Mouse (Mus musculus) hindbrain, embryonic 13.5 days (tissue): ENCODE results near the gene Kctd6. TPM values are rescaled to one million over a fixed set of nuclear protein-coding genes. Genes with fewer than 3 reads are reported as not detected.
"Not testable (repeated sequence)": the region's sequence is repeated elsewhere in the genome, so short reads cannot be mapped to it uniquely, and the experiment has no call there.

Source experiments
- ATAC-seq: fragments of 200-750 bp; cut with Nextera tagmentation; 2 replicates; pipeline ENCODE4 v1.8.0; 2017; ENCODE audit warnings: moderate TSS enrichment; ENCODE audit not compliant: low FRiP score
- H3K27ac ChIP-seq: fragments of 300-500 bp; sonication (generic); 2 replicates; pipeline ENCODE4 v1.5.1; 2015; ENCODE audit warnings: inconsistent platforms, mild to moderate bottlenecking, moderate library complexity
- H3K27me3 ChIP-seq: fragments of 300-500 bp; sonication (generic); 2 replicates; pipeline ENCODE4 v1.6.1; 2015; ENCODE audit warnings: mild to moderate bottlenecking, inconsistent platforms
- H3K36me3 ChIP-seq: fragments of 300-500 bp; sonication (generic); 2 replicates; pipeline ENCODE4 v1.6.1; 2015; ENCODE audit warnings: mild to moderate bottlenecking, inconsistent platforms
- H3K4me1 ChIP-seq: fragments of 300-500 bp; sonication (generic); replicated peaks from 2 replicates; pipeline ENCODE4 v1.6.1; 2015; ENCODE audit warnings: inconsistent platforms
- H3K4me2 ChIP-seq: fragments of 300-500 bp; sonication (generic); 2 replicates; pipeline ENCODE4 v1.6.1; 2015; ENCODE audit warnings: inconsistent platforms, mild to moderate bottlenecking, moderate library complexity
- H3K4me3 ChIP-seq: fragments of 300-500 bp; sonication (generic); 2 replicates; pipeline ENCODE4 v1.5.1; 2015; ENCODE audit warnings: mild to moderate bottlenecking, inconsistent platforms
- H3K9ac ChIP-seq: fragments of 300-500 bp; sonication (generic); 2 replicates; pipeline ENCODE4 v1.6.1; 2015; ENCODE audit warnings: mild to moderate bottlenecking, inconsistent platforms
- H3K9me3 ChIP-seq: fragments of 300-500 bp; sonication (generic); 2 replicates; pipeline ENCODE4 v1.6.1; 2016; ENCODE audit warnings: inconsistent platforms
- WGBS: fragments of 180-500 bp; shearing (Covaris S2); methylation state at CpG from one replicate; pipeline ENCODE4 v1.1.7; 2015; 5-methylcytosine and 5-hydroxymethylcytosine counted together
- polyA plus RNA-seq: library from polyadenylated mRNA; unstranded; fragments of >200 nt; fragmentation: Nextera tagmentation; extraction: Ambion mirVana; gene quantifications from 2 replicates; pipeline ENCODE4 v1.2.1, GENCODE M21; 2015

Gene Kctd6
- polyA plus RNA-seq, 1 experiment from 2014 or later, result 5.1 TPM

DNA sequence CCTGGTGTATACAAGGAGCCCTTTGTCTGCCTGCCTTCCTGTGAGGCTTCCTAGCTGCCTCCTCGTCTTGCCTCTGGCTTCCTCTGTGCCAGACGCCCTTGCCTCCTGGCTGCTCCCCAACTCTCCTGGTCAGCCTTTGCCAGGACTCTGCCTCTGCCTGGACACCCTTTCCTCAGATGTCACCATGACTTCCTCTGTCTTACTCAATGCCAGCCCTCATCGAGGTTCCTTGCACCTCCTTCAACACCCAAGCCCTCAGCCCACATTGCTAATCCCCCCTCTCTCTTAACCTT is 44.3 kb downstream of the Kctd6 start:
- no peak for ATAC-seq
- Histone ChIP-seq H3K27me3 (no peaks in the 10 kb centered on the region), H3K27ac (no peak overlapping the region), H3K4me3 (no peak overlapping the region), H3K9ac (no peak overlapping the region), H3K4me1 (no peaks in the 10 kb centered on the region), H3K9me3 (no peaks in the 10 kb centered on the region), H3K36me3 (no peaks in the 10 kb centered on the region), H3K4me2 (no peak overlapping the region)
- 37% methylated on average over 3 of the region's 3 CpGs for WGBS

DNA sequence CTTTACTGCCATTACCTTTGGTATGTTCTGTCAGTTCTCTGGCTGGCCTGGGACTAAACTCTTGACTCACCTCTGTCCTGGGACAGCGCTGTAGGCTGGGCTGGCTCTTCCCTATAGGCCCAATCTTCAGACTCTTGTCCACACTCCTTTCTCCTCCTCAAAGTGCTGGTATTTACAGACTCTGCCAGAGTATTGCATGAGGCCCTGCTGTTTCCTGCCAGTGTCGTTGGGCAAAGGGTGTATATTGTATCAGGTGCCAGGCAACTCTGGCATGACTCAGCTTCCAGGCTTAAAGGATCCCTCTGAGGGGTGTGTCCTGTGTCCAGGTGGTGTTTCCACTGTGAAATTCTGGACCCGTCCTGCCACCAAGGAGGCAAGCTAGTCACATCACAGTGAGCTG is 44.8 kb downstream of the Kctd6 start:
- Histone ChIP-seq H3K27ac (no peak overlapping the region), H3K4me2 (no peak overlapping the region), H3K4me3 (no peak overlapping the region), H3K4me1 (no peaks in the 10 kb centered on the region), H3K9ac (no peak overlapping the region), H3K27me3 (no peaks in the 10 kb centered on the region), H3K36me3 (no peaks in the 10 kb centered on the region), H3K9me3 (no peaks in the 10 kb centered on the region)
- WGBS, result 84% methylated on average over 3 of the region's 3 CpGs
- ATAC-seq, result no peak

- Histone ChIP-seq H3K4me2 (no peak within 1 kb of the TSS), H3K27ac (no peak within 1 kb of the TSS), H3K27me3 (no peaks in the 10 kb centered on the region), H3K4me1 (no peaks in the 10 kb centered on the region), H3K4me3 (no peak within 1 kb of the TSS), H3K9ac (no peak within 1 kb of the TSS), H3K9me3 (no peaks in the 10 kb centered on the region), H3K36me3 (no peaks in the 10 kb centered on the region)
- 81% methylated on average over 3 of the region's 3 CpGs for WGBS
- ATAC-seq, result no peak
Observed at GRCm38 (mm10) chr14:8259166-8259565, 45.2 kb downstream of the Kctd6 start, which contains the start of gene Acox2. Gene Acox2, minus strand, starts transcription at chr14:8259353.

GRCm38 (mm10) chr14:8260214-8260613 is 46.3 kb downstream of the Kctd6 start:
- no peaks in the 10 kb centered on the region for H3K36me3 ChIP-seq
- H3K27ac ChIP-seq, result no peak overlapping the region
- H3K9me3 ChIP-seq, result no peaks in the 10 kb centered on the region
- H3K4me3 ChIP-seq, result no peak overlapping the region
- no peaks in the 10 kb centered on the region for H3K4me1 ChIP-seq
- no peak for ATAC-seq
- H3K27me3 ChIP-seq, result no peaks in the 10 kb centered on the region
- H3K9ac ChIP-seq, result no peak overlapping the region
- no peak overlapping the region for H3K4me2 ChIP-seq
- 80% methylated on average over 5 of the region's 5 CpGs for WGBS

GRCm38 (mm10) chr14:8262242-8262641 is 48.3 kb downstream of the Kctd6 start:
- Histone ChIP-seq H3K9ac (no peak overlapping the region), H3K4me3 (no peak overlapping the region), H3K27me3 (no peaks in the 10 kb centered on the region), H3K36me3 (no peaks in the 10 kb centered on the region), H3K27ac (no peak overlapping the region), H3K4me1 (no peaks in the 10 kb centered on the region), H3K4me2 (no peak overlapping the region), H3K9me3 (0 out of 2 replicates have a peak, but pooled peaks cover 2% of the 10 kb centered on the region)
- ATAC-seq, result no peak
- WGBS, result 55% methylated on average over 1 of the region's 1 CpGs

DNA sequence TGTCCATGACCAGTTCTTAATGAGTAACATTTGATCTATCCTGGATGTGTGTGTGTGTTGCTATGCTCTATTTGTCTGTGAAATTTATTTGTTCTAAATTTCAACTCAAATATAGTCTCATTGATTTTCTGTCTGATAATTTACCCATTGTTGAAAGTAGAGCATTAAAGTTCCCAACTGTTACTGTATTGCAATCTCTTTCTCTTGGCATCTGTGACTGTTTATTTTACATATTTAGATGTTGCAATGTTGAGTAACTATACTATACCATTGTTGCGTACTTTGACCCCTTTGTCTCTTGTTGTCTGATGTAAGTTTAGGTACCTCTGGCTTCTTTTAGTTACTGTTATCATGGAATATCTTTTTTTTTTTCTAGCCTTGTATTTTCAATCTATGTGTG is 50.4 kb downstream of the Kctd6 start:
- H3K4me2 ChIP-seq, result no peak overlapping the region
- no peak for ATAC-seq
- WGBS, result 98% methylated on average over 1 of the region's 1 CpGs
- no peaks in the 10 kb centered on the region for H3K4me1 ChIP-seq
- H3K9me3 ChIP-seq, result 0 out of 2 replicates have a peak, but pooled peaks cover 2% of the 10 kb centered on the region
- no peaks in the 10 kb centered on the region for H3K27me3 ChIP-seq
- H3K36me3 ChIP-seq, result no peaks in the 10 kb centered on the region
- H3K27ac ChIP-seq, result no peak overlapping the region
- H3K4me3 ChIP-seq, result no peak overlapping the region
- no peak overlapping the region for H3K9ac ChIP-seq

DNA sequence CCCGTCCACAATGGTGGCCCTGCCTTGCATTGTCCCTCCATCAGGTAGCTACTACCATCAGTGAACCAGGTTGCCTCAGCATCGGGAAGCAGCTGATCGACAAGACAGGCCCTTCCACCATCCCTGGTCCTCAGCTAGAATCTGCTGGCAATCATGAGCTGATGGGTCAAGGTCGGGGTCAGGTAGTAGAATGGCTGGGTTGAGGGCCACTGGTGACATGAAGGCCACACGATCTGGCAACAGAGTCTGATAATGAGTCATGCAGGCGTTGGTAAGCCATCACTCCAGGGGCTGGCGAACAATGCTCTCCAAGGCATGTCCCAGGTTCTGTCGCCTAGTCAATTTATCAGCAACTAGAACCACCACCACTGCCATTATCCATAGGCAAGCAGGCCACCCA is 57.3 kb downstream of the Kctd6 start:
- not testable (repeated sequence) for H3K27ac ChIP-seq, H3K4me2 ChIP-seq, H3K9me3 ChIP-seq, ATAC-seq, H3K9ac ChIP-seq, H3K27me3 ChIP-seq, H3K36me3 ChIP-seq, H3K4me3 ChIP-seq, H3K4me1 ChIP-seq
- 90% methylated on average over 8 of the region's 8 CpGs for WGBS

Other genes with a start within 250 kb of the Kctd6 start
- gene Dnase1l3, start 219.6 kb upstream of the Kctd6 start, polyA plus RNA-seq, result 0.04 and 0.10 TPM in 2 replicates
- gene Abhd6, start 211.2 kb upstream of the Kctd6 start, polyA plus RNA-seq, result 31.7 and 31.9 TPM in 2 replicates
- 47.4 and 48.0 TPM in 2 replicates for gene Rpp14, start 133.8 kb upstream of the Kctd6 start, polyA plus RNA-seq
- 61.4 and 62.8 TPM in 2 replicates for gene Pxk, start 115.9 kb upstream of the Kctd6 start, polyA plus RNA-seq
- gene Pdhb, start 41.1 kb upstream of the Kctd6 start, polyA plus RNA-seq, result 246 and 250 TPM in 2 replicates
- gene Acox2, start 45.2 kb downstream of the Kctd6 start, polyA plus RNA-seq, result not detected in 2 replicates
- 0.17 and 0.34 TPM in 2 replicates for gene Fam107a, start 103.9 kb downstream of the Kctd6 start, polyA plus RNA-seq
- gene Oit1, start 164.6 kb downstream of the Kctd6 start, polyA plus RNA-seq, result 0.13 TPM in 1 of 2 replicates, not detected in the other